Mouse (Mus musculus) hindbrain, embryonic 11.5 days (tissue): Measurements from ENCODE around the gene Rhobtb3. TPM values are rescaled to one million over a fixed set of nuclear protein-coding genes. Genes with fewer than 3 reads are reported as not detected.
"Not testable (repeated sequence)": the region's sequence is repeated elsewhere in the genome, so short reads cannot be mapped to it uniquely, and the experiment has no call there.

ENCODE experiments used
- ATAC-seq: fragments of 200-750 bp; cut with Nextera tagmentation; 2 replicates; pipeline ENCODE4 v1.8.0; 2017; ENCODE audit warnings: mild to moderate bottlenecking, moderate TSS enrichment, moderate library complexity; ENCODE audit not compliant: low FRiP score
- DNase-seq: peaks from one replicate; pipeline ENCODE4 v3.0.0-alpha.2; 2015; ENCODE audit warnings: low spot score
- H3K27ac ChIP-seq: fragments of 300-500 bp; sonication (generic); 2 replicates; pipeline ENCODE4 v1.5.1; 2014; ENCODE audit warnings: mild to moderate bottlenecking, low read depth, low read length
- H3K27me3 ChIP-seq: fragments of 300-500 bp; sonication (generic); 2 replicates; pipeline ENCODE4 v1.6.1; 2014; ENCODE audit warnings: mild to moderate bottlenecking, low read length, moderate library complexity, mixed read lengths; ENCODE audit not compliant: control insufficient read depth, insufficient read depth
- H3K36me3 ChIP-seq: fragments of 300-500 bp; sonication (generic); 2 replicates; pipeline ENCODE4 v1.6.1; 2014; ENCODE audit warnings: mild to moderate bottlenecking, low read length, moderate library complexity, mixed read lengths; ENCODE audit not compliant: control insufficient read depth, insufficient read depth
- H3K4me1 ChIP-seq: fragments of 300-500 bp; sonication (generic); replicated peaks from 2 replicates; pipeline ENCODE4 v1.6.1; 2014; ENCODE audit warnings: low read length, mixed read lengths; ENCODE audit not compliant: control insufficient read depth, insufficient read depth
- H3K4me2 ChIP-seq: fragments of 300-500 bp; sonication (generic); replicated peaks from 2 replicates; pipeline ENCODE4 v1.6.1; 2014; ENCODE audit warnings: mild to moderate bottlenecking, low read depth, low read length
- H3K4me3 ChIP-seq: fragments of 300-500 bp; sonication (generic); 2 replicates; pipeline ENCODE4 v1.5.1; 2014; ENCODE audit warnings: low read depth, low read length
- H3K9ac ChIP-seq: fragments of 300-500 bp; sonication (generic); 2 replicates; pipeline ENCODE4 v1.6.1; 2014; ENCODE audit warnings: low read depth, low read length
- H3K9me3 ChIP-seq: fragments of 300-500 bp; sonication (generic); 2 replicates; pipeline ENCODE4 v1.6.1; 2016; ENCODE audit warnings: low read length; ENCODE audit not compliant: control insufficient read depth
- WGBS: fragments of 180-500 bp; shearing (Covaris S2); extraction: QIAGEN DNeasy Blood & Tissue Kit; methylation state at CpG from one replicate; pipeline ENCODE4 v1.1.7; 2014; 5-methylcytosine and 5-hydroxymethylcytosine counted together
- polyA plus RNA-seq: library from polyadenylated mRNA; unstranded; fragments of >200 nt; fragmentation: Nextera tagmentation; extraction: Ambion mirVana; gene quantifications from 2 replicates; pipeline ENCODE4 v1.2.1, GENCODE M21; 2014

Rhobtb3 gene
- polyA plus RNA-seq, 1 experiment from 2014 or later: 55.2 TPM

- H3K36me3 ChIP-seq: peaks cover 4% of the 10 kb centered on the region
- H3K9me3 ChIP-seq: no peaks in the 10 kb centered on the region
- no peak overlapping the region for H3K9ac ChIP-seq
- no peak overlapping the region for H3K4me2 ChIP-seq
- no peaks in the 10 kb centered on the region for H3K27me3 ChIP-seq
- H3K4me3 ChIP-seq: no peak overlapping the region
- WGBS: 83% methylated on average over 1 of the region's 1 CpGs
- H3K27ac ChIP-seq: no peak overlapping the region
- no peak for ATAC-seq
- 0 out of 2 replicates have a peak, but pooled peaks cover 2% of the 10 kb centered on the region for H3K4me1 ChIP-seq
- DNase-seq: no peak
Observed at GRCm38 (mm10) chr13:75933287-75933686, 10.4 kb downstream of the Rhobtb3 start.

GRCm38 (mm10) chr13:75931073-75931472 lies 12.7 kb downstream of the Rhobtb3 start:
- Histone ChIP-seq H3K27ac (no peak overlapping the region), H3K27me3 (no peaks in the 10 kb centered on the region), H3K9me3 (no peaks in the 10 kb centered on the region), H3K4me1 (0 out of 2 replicates have a peak, but pooled peaks cover 2% of the 10 kb centered on the region), H3K36me3 (no peaks in the 10 kb centered on the region), H3K9ac (no peak overlapping the region), H3K4me3 (no peak overlapping the region), H3K4me2 (no peak overlapping the region)
- peak; percentile 60 for DNase-seq
- WGBS: 38% methylated on average over 5 of the region's 5 CpGs
- ATAC-seq: peak; percentile 90

GRCm38 (mm10) chr13:75930660-75931059 lies 13.1 kb downstream of the Rhobtb3 start:
- WGBS: 85% methylated on average over 2 of the region's 2 CpGs
- DNase-seq (no peak), ATAC-seq (peak; percentile 31; the same call in 1 of the 2 replicates)
- Histone ChIP-seq H3K4me1 (0 out of 2 replicates have a peak, but pooled peaks cover 2% of the 10 kb centered on the region), H3K27ac (no peak overlapping the region), H3K4me2 (no peak overlapping the region), H3K9me3 (no peaks in the 10 kb centered on the region), H3K27me3 (no peaks in the 10 kb centered on the region), H3K36me3 (no peaks in the 10 kb centered on the region), H3K9ac (no peak overlapping the region), H3K4me3 (no peak overlapping the region)

GRCm38 (mm10) chr13:75930023-75930422 lies 13.7 kb downstream of the Rhobtb3 start:
- no peak for DNase-seq
- Histone ChIP-seq H3K4me1 (0 out of 2 replicates have a peak, but pooled peaks cover 2% of the 10 kb centered on the region), H3K4me3 (no peak overlapping the region), H3K4me2 (no peak overlapping the region), H3K9ac (no peak overlapping the region), H3K27me3 (no peaks in the 10 kb centered on the region), H3K9me3 (no peaks in the 10 kb centered on the region), H3K27ac (no peak overlapping the region), H3K36me3 (no peaks in the 10 kb centered on the region)
- ATAC-seq: no peak
- WGBS: 96% methylated on average over 20 of the region's 20 CpGs

- not testable (repeated sequence) for H3K4me1 ChIP-seq
Observed at GRCm38 (mm10) chr13:75929071-75929470, 14.7 kb downstream of the Rhobtb3 start.

GRCm38 (mm10) chr13:75927951-75928350 lies 15.8 kb downstream of the Rhobtb3 start:
- no peak for DNase-seq
- no peak overlapping the region for H3K9ac ChIP-seq
- no peaks in the 10 kb centered on the region for H3K9me3 ChIP-seq
- H3K4me1 ChIP-seq: 0 out of 2 replicates have a peak, but pooled peaks cover 2% of the 10 kb centered on the region
- H3K27ac ChIP-seq: no peak overlapping the region
- H3K36me3 ChIP-seq: no peaks in the 10 kb centered on the region
- no peaks in the 10 kb centered on the region for H3K27me3 ChIP-seq
- no peak for ATAC-seq
- no peak overlapping the region for H3K4me2 ChIP-seq
- no peak overlapping the region for H3K4me3 ChIP-seq

More at GRCm38 (mm10) chr13:75929071-75929470, 14.7 kb downstream of the Rhobtb3 start:
- not testable (repeated sequence) for H3K27me3 ChIP-seq, H3K36me3 ChIP-seq, H3K4me2 ChIP-seq, DNase-seq, ATAC-seq, H3K9ac ChIP-seq, H3K9me3 ChIP-seq, H3K4me3 ChIP-seq, H3K27ac ChIP-seq
- WGBS: 95% methylated on average over 5 of the region's 5 CpGs

GRCm38 (mm10) chr13:75914151-75914550 lies 29.6 kb downstream of the Rhobtb3 start:
- Histone ChIP-seq H3K4me2 (no peak overlapping the region), H3K27ac (no peak overlapping the region), H3K4me3 (no peak overlapping the region), H3K9me3 (no peaks in the 10 kb centered on the region), H3K36me3 (0 out of 2 replicates have a peak, but pooled peaks cover 2% of the 10 kb centered on the region), H3K27me3 (no peaks in the 10 kb centered on the region), H3K9ac (no peak overlapping the region), H3K4me1 (no peaks in the 10 kb centered on the region)
- ATAC-seq (no peak), DNase-seq (no peak)
- 87% methylated on average over 4 of the region's 4 CpGs for WGBS

- no peak overlapping the region for H3K4me3 ChIP-seq
- no peaks in the 10 kb centered on the region for H3K4me1 ChIP-seq
- no peak overlapping the region for H3K4me2 ChIP-seq
- H3K27me3 ChIP-seq: no peaks in the 10 kb centered on the region
- no peak overlapping the region for H3K27ac ChIP-seq
- H3K9ac ChIP-seq: no peak overlapping the region
- ATAC-seq (no peak; the same call in 1 of the 2 replicates), DNase-seq (no peak)
- no peaks in the 10 kb centered on the region for H3K36me3 ChIP-seq
- H3K9me3 ChIP-seq: no peaks in the 10 kb centered on the region
- WGBS: 72% methylated on average over 2 of the region's 2 CpGs
Observed at GRCm38 (mm10) chr13:75908187-75908586, 35.5 kb downstream of the Rhobtb3 start.

GRCm38 (mm10) chr13:75907133-75907532 lies 36.6 kb downstream of the Rhobtb3 start:
- no peak for ATAC-seq
- 73% methylated on average over 5 of the region's 5 CpGs for WGBS
- no peak overlapping the region for H3K9ac ChIP-seq
- H3K27ac ChIP-seq: no peak overlapping the region
- no peaks in the 10 kb centered on the region for H3K36me3 ChIP-seq
- H3K4me1 ChIP-seq: no peaks in the 10 kb centered on the region
- H3K9me3 ChIP-seq: no peaks in the 10 kb centered on the region
- no peak for DNase-seq
- no peak overlapping the region for H3K4me2 ChIP-seq
- H3K27me3 ChIP-seq: no peaks in the 10 kb centered on the region
- no peak overlapping the region for H3K4me3 ChIP-seq
